In genomic region chr7:44250732-44251275, GRCm38 (mm10) we compare ENCODE assay signal across 22 mouse cellular contexts. TPM values are rescaled to one million over a fixed set of nuclear protein-coding genes. Genes with fewer than 3 reads are reported as not detected.
"Had no signal": no experiment of that assay in that cellular context is flagged by ENCODE, and none has a peak within 500 bp of the region (broad histone marks: within the 10 kb centered on the region; RNA-seq: fewer than 3 reads in every experiment).

No protein-coding gene starts in this region.

RNA-seq across cellular contexts. Expression of gene 1700028J19Rik, which starts 4.3 kb away (rescaled TPM):
- total RNA-seq: monocyte, adult 5-6 weeks had no signal

RNA-seq across cellular contexts. Expression of gene Acp4, which starts 6.4 kb away (rescaled TPM):
- total RNA-seq: layer of hippocampus, adult 18-20 months; layer of hippocampus, postnatal 14 days; left cerebral cortex, postnatal 14 days; left cerebral cortex, postnatal 4 days; megakaryocyte, adult 5-6 weeks; monocyte, adult 5-6 weeks had no signal
- polyA plus RNA-seq: kidney, embryonic 16.5 days; limb, embryonic 12.5 days; liver, embryonic 11.5 days; liver, embryonic 14.5 days; liver, postnatal 0 days; lung, postnatal 0 days; macrophage; midbrain, embryonic 16.5 days; neural tube, embryonic 11.5 days; neural tube, embryonic 14.5 days; stomach, embryonic 15.5 days; urinary bladder, adult 2 months had no signal

RNA-seq across cellular contexts. Expression of gene Gm15517, which starts 10.4 kb away (rescaled TPM):
- total RNA-seq: layer of hippocampus, adult 18-20 months; layer of hippocampus, postnatal 14 days; left cerebral cortex, adult 8-10 months; left cerebral cortex, postnatal 14 days; left cerebral cortex, postnatal 4 days; megakaryocyte, adult 5-6 weeks; monocyte, adult 5-6 weeks had no signal
- polyA plus RNA-seq: kidney, embryonic 16.5 days; limb, embryonic 12.5 days; limb, embryonic 15.5 days; liver, embryonic 11.5 days; liver, embryonic 14.5 days; liver, postnatal 0 days; lung, embryonic 14.5 days; lung, postnatal 0 days; macrophage; midbrain, embryonic 13.5 days; midbrain, embryonic 16.5 days; neural tube, embryonic 11.5 days; neural tube, embryonic 14.5 days; stomach, embryonic 15.5 days had no signal

RNA-seq across cellular contexts. Expression of gene Gm36864, which starts 14.8 kb away (rescaled TPM):
- total RNA-seq: layer of hippocampus, adult 18-20 months; layer of hippocampus, postnatal 14 days; left cerebral cortex, adult 8-10 months; left cerebral cortex, postnatal 14 days; left cerebral cortex, postnatal 4 days; megakaryocyte, adult 5-6 weeks; monocyte, adult 5-6 weeks had no signal
- polyA plus RNA-seq: kidney, embryonic 16.5 days; limb, embryonic 15.5 days; liver, embryonic 11.5 days; liver, embryonic 14.5 days; liver, postnatal 0 days; lung, embryonic 14.5 days; lung, postnatal 0 days; macrophage; midbrain, embryonic 13.5 days; midbrain, embryonic 16.5 days; neural tube, embryonic 11.5 days; neural tube, embryonic 14.5 days; stomach, embryonic 15.5 days; urinary bladder, adult 2 months had no signal
